Mouse (Mus musculus) C2C12 (cell line): Measurements from ENCODE around the gene Acsm5. TPM values are rescaled to one million over a fixed set of nuclear protein-coding genes. Genes with fewer than 3 reads are reported as not detected.

Experiments
- H3K27me3 ChIP-seq: one replicate; pipeline ENCODE4 v1.6.1; 2011; ENCODE audit not compliant: control insufficient read depth, insufficient read depth, insufficient read length
- H3K36me3 ChIP-seq: one replicate; pipeline ENCODE4 v1.6.1; 2011; ENCODE audit not compliant: control insufficient read depth, insufficient read depth
- H3K4me3 ChIP-seq: one replicate; pipeline ENCODE4 v1.5.1; 2011; ENCODE audit warnings: mild to moderate bottlenecking, control low read depth; ENCODE audit not compliant: poor library complexity, insufficient read depth, severe bottlenecking
- H3K79me2 ChIP-seq: one replicate; pipeline ENCODE4 v1.6.1; 2011; ENCODE audit not compliant: control insufficient read depth, insufficient read depth
- H3K79me3 ChIP-seq: one replicate; pipeline ENCODE4 v1.6.1; 2011; ENCODE audit warnings: low read depth, control low read depth
- H3ac ChIP-seq: one replicate; pipeline ENCODE3; 2011; ENCODE audit warnings: low read depth; ENCODE audit not compliant: control insufficient read depth, insufficient read length
- CEBPB ChIP-seq: IDR thresholded peaks from one replicate; pipeline ENCODE4 v1.6.1; 2011; ENCODE audit warnings: low read depth, mild to moderate bottlenecking, control low read depth, moderate library complexity
- CTCF ChIP-seq: IDR thresholded peaks from one replicate; pipeline ENCODE4 v1.5.1; 2011; ENCODE audit not compliant: control insufficient read depth, insufficient read depth, insufficient read length
- FOSL1 ChIP-seq: IDR thresholded peaks from one replicate; pipeline ENCODE4 v1.8.0; 2011; ENCODE audit warnings: mild to moderate bottlenecking, low read length; ENCODE audit not compliant: poor library complexity, insufficient read depth, severe bottlenecking
- MAX ChIP-seq: IDR thresholded peaks from one replicate; pipeline ENCODE4 v1.6.1; 2011; ENCODE audit warnings: mild to moderate bottlenecking, control low read depth
- MYOD1 ChIP-seq: IDR thresholded peaks from one replicate; pipeline ENCODE4 v1.6.1; 2011; ENCODE audit warnings: low read depth; ENCODE audit not compliant: control insufficient read depth, insufficient read length
- MYOG ChIP-seq: IDR thresholded peaks from one replicate; pipeline ENCODE4 v1.6.1; 2011; ENCODE audit not compliant: control insufficient read depth, insufficient read length; ENCODE audit errors: extremely low read depth
- USF1 ChIP-seq: IDR thresholded peaks from one replicate; pipeline ENCODE4 v1.6.1; 2011; ENCODE audit warnings: low read depth, mild to moderate bottlenecking, control low read depth, moderate library complexity
- long read RNA-seq, 2 experiments: library from polyadenylated mRNA; unstranded; transcript quantifications; one replicate each; pipeline ENCODE4 v2.0.0; 2019 to 2020
- polyA plus RNA-seq: library from polyadenylated mRNA; unstranded; fragments of >200 nt; fragmentation: generic; extraction: Trizol; gene quantifications from one replicate; pipeline ENCODE4 v1.2.1, GENCODE M21; 2012; ENCODE audit warnings: missing spikeins

The Acsm5 gene
- polyA plus RNA-seq, result not detected
- long read RNA-seq, experiment 1, result 0 reads
- long read RNA-seq, experiment 2, result 0 reads

- no peaks in the 10 kb centered on the region for H3K36me3 ChIP-seq
- no peaks in the 10 kb centered on the region for H3K79me3 ChIP-seq
- TF ChIP-seq CEBPB (no peak), FOSL1 (no peak), USF1 (no peak)
- H3K27me3 ChIP-seq, result no peaks in the 10 kb centered on the region
- no peak within 1 kb of the TSS for H3K4me3 ChIP-seq
- H3K79me2 ChIP-seq, result no peaks in the 10 kb centered on the region
- no peak within 1 kb of the TSS for H3ac ChIP-seq
Observed at GRCm38 (mm10) chr7:119519163-119519562, at the start of gene Acsm5. TSS of gene Acsm5 (plus strand) at chr7:119519463.

- no peak overlapping the region for H3K4me3 ChIP-seq
- TF ChIP-seq MAX (no peak), CTCF (no peak), MYOG (no peak), USF1 (no peak), FOSL1 (no peak), CEBPB (no peak), MYOD1 (no peak)
Observed at GRCm38 (mm10) chr7:119476500-119477389, 42.5 kb upstream of the Acsm5 start.

GRCm38 (mm10) chr7:119479256-119479655 lies 40.0 kb upstream of the Acsm5 start, which contains the start of gene Umod:
TSS of gene Umod (minus strand) at chr7:119479282.
- Histone ChIP-seq H3ac (no peak within 1 kb of the TSS), H3K79me3 (no peaks in the 10 kb centered on the region), H3K27me3 (no peaks in the 10 kb centered on the region), H3K4me3 (no peak within 1 kb of the TSS), H3K79me2 (no peaks in the 10 kb centered on the region), H3K36me3 (no peaks in the 10 kb centered on the region)
- TF ChIP-seq MYOG (no peak), CTCF (no peak), MYOD1 (no peak), USF1 (no peak), CEBPB (no peak), FOSL1 (no peak), MAX (no peak)

More at GRCm38 (mm10) chr7:119476500-119477389, 42.5 kb upstream of the Acsm5 start:
- Histone ChIP-seq H3K79me3 (no peaks in the 10 kb centered on the region), H3K79me2 (no peaks in the 10 kb centered on the region), H3K27me3 (no peaks in the 10 kb centered on the region), H3K36me3 (no peaks in the 10 kb centered on the region), H3ac (no peak overlapping the region)

- H3K4me3 ChIP-seq, result no peak overlapping the region
- no peaks in the 10 kb centered on the region for H3K79me3 ChIP-seq
- no peaks in the 10 kb centered on the region for H3K79me2 ChIP-seq
- no peak overlapping the region for H3ac ChIP-seq
- H3K36me3 ChIP-seq, result no peaks in the 10 kb centered on the region
- TF ChIP-seq USF1, result no peak
- TF ChIP-seq MYOD1, result no peak
- TF ChIP-seq CEBPB, result no peak
- no peak for TF ChIP-seq MYOG
- TF ChIP-seq MAX, result no peak
- no peak for TF ChIP-seq FOSL1
- TF ChIP-seq CTCF, result no peak
- H3K27me3 ChIP-seq, result no peaks in the 10 kb centered on the region
Observed at GRCm38 (mm10) chr7:119484154-119484553, 35.1 kb upstream of the Acsm5 start.

GRCm38 (mm10) chr7:119486683-119487082 lies 32.6 kb upstream of the Acsm5 start:
- Histone ChIP-seq H3K79me2 (no peaks in the 10 kb centered on the region), H3K27me3 (no peaks in the 10 kb centered on the region), H3K4me3 (no peak overlapping the region), H3ac (no peak overlapping the region), H3K79me3 (no peaks in the 10 kb centered on the region), H3K36me3 (no peaks in the 10 kb centered on the region)
- TF ChIP-seq MYOG (no peak), MYOD1 (no peak), MAX (no peak), USF1 (no peak), FOSL1 (no peak), CTCF (no peak), CEBPB (no peak)

- Histone ChIP-seq H3ac (no peak overlapping the region), H3K79me2 (no peaks in the 10 kb centered on the region), H3K79me3 (no peaks in the 10 kb centered on the region), H3K36me3 (no peaks in the 10 kb centered on the region), H3K4me3 (no peak overlapping the region), H3K27me3 (no peaks in the 10 kb centered on the region)
- TF ChIP-seq USF1 (no peak), CEBPB (no peak), FOSL1 (no peak), MYOD1 (no peak), MAX (no peak), CTCF (no peak)
Observed at GRCm38 (mm10) chr7:119490041-119490780, 29.1 kb upstream of the Acsm5 start.
